ENCODE assay signal across 9 mouse cellular contexts in genomic region chr4:117893376-117893775, GRCm38 (mm10). TPM values are rescaled to one million over a fixed set of nuclear protein-coding genes. Genes with fewer than 3 reads are reported as not detected.
A peak's percentile ranks its signal among the peaks of the same experiment; 100 is the strongest.
DNase-seq lines count a peak whose midpoint lies in the region; ATAC-seq and TF ChIP-seq lines count a peak whose summit lies in the region.
"Had no signal": no experiment of that assay in that cellular context is flagged by ENCODE, and none has a peak within 500 bp of the region (broad histone marks: within the 10 kb centered on the region; RNA-seq: fewer than 3 reads in every experiment).

No protein-coding gene starts in this region.

- H3K9me3 ChIP-seq in midbrain, embryonic 11.5 days (ENCODE audit: control insufficient read depth, low read length) = no peaks in the 10 kb centered on the region
- H3K9me3 ChIP-seq in midbrain, postnatal 0 days (ENCODE audit: low read length) = no peaks in the 10 kb centered on the region
- no peaks in the 10 kb centered on the region for H3K9me3 ChIP-seq in limb, embryonic 11.5 days (ENCODE audit: control insufficient read depth, low read length)
- H3K9me3 ChIP-seq: liver, embryonic 15.5 days; stomach, embryonic 15.5 days had no signal

- TF ChIP-seq CTCF in midbrain, postnatal 0 days (IDR thresholded peaks at IDR 0.05) = no peak

- ATAC-seq in midbrain, embryonic 11.5 days (ENCODE audit: low FRiP score) = no peak
- no peak for ATAC-seq in midbrain, postnatal 0 days (ENCODE audit: low FRiP score)
- ATAC-seq in limb, embryonic 11.5 days (ENCODE audit: insufficient number of reproducible peaks, low FRiP score, low TSS enrichment, low read depth) = no peak

- H3K4me1 ChIP-seq in midbrain, embryonic 11.5 days (ENCODE audit: control insufficient read depth, insufficient read depth, low read length) = peaks cover 9% of the 10 kb centered on the region
- H3K4me1 ChIP-seq in midbrain, postnatal 0 days (ENCODE audit: insufficient read depth, low read length) = peaks cover 3% of the 10 kb centered on the region; the same call in 1 of the 2 replicates
- H3K4me1 ChIP-seq in limb, embryonic 11.5 days (ENCODE audit: control insufficient read depth, insufficient read depth, low read length) = 0 out of 2 replicates have a peak, but pooled peaks cover 2% of the 10 kb centered on the region

- peak; percentile 91 for DNase-seq in midbrain, embryonic 11.5 days (ENCODE audit: low spot score, missing footprints)
- no peak for DNase-seq in midbrain, postnatal 0 days (ENCODE audit: low spot score)
- DNase-seq in adrenal gland, postnatal 14 days = peak; percentile 77
- peak; percentile 83 for DNase-seq in limb, embryonic 11.5 days (ENCODE audit: low spot score)
- DNase-seq in splenic B cell, adult 2 months (ENCODE audit: low read depth, low spot score) = peak; percentile 80
- DNase-seq in cerebellum, adult 18-20 months = no peak
- no peak for DNase-seq in left cerebral cortex, adult 8-10 months (ENCODE audit: low spot score in 2 of 2)

- no peak overlapping the region for H3K27ac ChIP-seq in midbrain, embryonic 11.5 days (ENCODE audit: low read depth, low read length)
- no peak overlapping the region for H3K27ac ChIP-seq in midbrain, postnatal 0 days (ENCODE audit: low read depth, low read length)
- H3K27ac ChIP-seq in limb, embryonic 11.5 days (replicated peaks; ENCODE audit: low read depth, low read length) = no peak overlapping the region
- H3K27ac ChIP-seq: liver, embryonic 15.5 days; stomach, embryonic 15.5 days had no signal

- H3K4me2 ChIP-seq in midbrain, embryonic 11.5 days = no peak overlapping the region
- H3K4me2 ChIP-seq in midbrain, postnatal 0 days (ENCODE audit: low read depth, low read length, poor library complexity, severe bottlenecking) = no peak overlapping the region
- H3K4me2 ChIP-seq in limb, embryonic 11.5 days (ENCODE audit: low read depth, severe bottlenecking) = no peak overlapping the region
- H3K4me2 ChIP-seq: liver, embryonic 15.5 days; stomach, embryonic 15.5 days had no signal

- no peaks in the 10 kb centered on the region for H3K27me3 ChIP-seq in midbrain, embryonic 11.5 days (ENCODE audit: control insufficient read depth, insufficient read depth, low read length)
- H3K27me3 ChIP-seq in midbrain, postnatal 0 days (ENCODE audit: insufficient read depth, low read length) = no peaks in the 10 kb centered on the region
- no peaks in the 10 kb centered on the region for H3K27me3 ChIP-seq in limb, embryonic 11.5 days (ENCODE audit: control insufficient read depth, insufficient read depth, low read length)
- no peaks in the 10 kb centered on the region for H3K27me3 ChIP-seq in splenic B cell, adult 2 months (ENCODE audit: control insufficient read depth, insufficient read depth, low read length, poor library complexity, severe bottlenecking)
- H3K27me3 ChIP-seq: liver, embryonic 15.5 days; stomach, embryonic 15.5 days had no signal

- 29% methylated on average over 9 of the region's 9 CpGs for WGBS in midbrain, embryonic 11.5 days
- WGBS in midbrain, postnatal 0 days = 29% methylated on average over 9 of the region's 9 CpGs
- 26% methylated on average over 9 of the region's 9 CpGs for WGBS in limb, embryonic 11.5 days

- H3K4me3 ChIP-seq in midbrain, embryonic 11.5 days (ENCODE audit: low read depth, low read length) = no peak overlapping the region
- H3K4me3 ChIP-seq in midbrain, postnatal 0 days (ENCODE audit: low read depth, low read length) = no peak overlapping the region
- H3K4me3 ChIP-seq in limb, embryonic 11.5 days (ENCODE audit: low read depth, low read length) = no peak overlapping the region
- H3K4me3 ChIP-seq: liver, embryonic 15.5 days; stomach, embryonic 15.5 days had no signal

- peaks cover 8% of the 10 kb centered on the region; the same call in 1 of the 2 replicates for H3K36me3 ChIP-seq in midbrain, embryonic 11.5 days (ENCODE audit: control insufficient read depth, insufficient read depth, low read length)
- peaks cover 39% of the 10 kb centered on the region for H3K36me3 ChIP-seq in midbrain, postnatal 0 days (ENCODE audit: insufficient read depth, low read length)
- H3K36me3 ChIP-seq in limb, embryonic 11.5 days (ENCODE audit: control insufficient read depth, insufficient read depth, low read length) = peaks cover 12% of the 10 kb centered on the region
- H3K36me3 ChIP-seq in splenic B cell, adult 2 months (ENCODE audit: control insufficient read depth, insufficient read depth, low read length, poor library complexity, severe bottlenecking) = no peaks in the 10 kb centered on the region; the same call in none of the 2 replicates

- no peak overlapping the region for H3K9ac ChIP-seq in midbrain, embryonic 11.5 days (ENCODE audit: low read length)
- H3K9ac ChIP-seq in midbrain, postnatal 0 days (replicated peaks; ENCODE audit: low read length, poor library complexity, severe bottlenecking) = no peak overlapping the region
- H3K9ac ChIP-seq in limb, embryonic 11.5 days (ENCODE audit: low read length) = no peak overlapping the region
- H3K9ac ChIP-seq: liver, embryonic 15.5 days; stomach, embryonic 15.5 days had no signal

RNA-seq across cellular contexts. Expression of gene Dph2, which starts 1.5 kb away (rescaled TPM):
- polyA plus RNA-seq in midbrain, embryonic 11.5 days (2014; fragmentation: Nextera tagmentation; extraction: Ambion mirVana) = 23.9 and 27.7 TPM in 2 replicates
- 13.8 and 23.3 TPM in 2 replicates for total RNA-seq in midbrain, postnatal 0 days (2014; rRNA removed)
- polyA plus RNA-seq in midbrain, postnatal 0 days (2015; fragmentation: Nextera tagmentation; extraction: Ambion mirVana) = 13.3 and 15.9 TPM in 2 replicates
- 10.2 and 10.7 TPM in 2 replicates for total RNA-seq in adrenal gland, postnatal 14 days (2021)
- 21.2 and 22.2 TPM in 2 replicates for polyA plus RNA-seq in limb, embryonic 11.5 days (2014; fragmentation: Nextera tagmentation; extraction: Ambion mirVana)
- total RNA-seq in left cerebral cortex, adult 8-10 months (2022) = 10 to 100 TPM in 2 of 4 experiments, 1 to 10 TPM in 2; 9.5 to 12.0 (median 10.7) TPM

RNA-seq across cellular contexts. Expression of gene Atp6v0b, which starts 6.2 kb away (rescaled TPM):
- polyA plus RNA-seq in midbrain, embryonic 11.5 days (2014; fragmentation: Nextera tagmentation; extraction: Ambion mirVana) = 214 and 216 TPM in 2 replicates
- 607 and 625 TPM in 2 replicates for total RNA-seq in midbrain, postnatal 0 days (2014; rRNA removed)
- polyA plus RNA-seq in midbrain, postnatal 0 days (2015; fragmentation: Nextera tagmentation; extraction: Ambion mirVana) = 667 and 754 TPM in 2 replicates
- 167 and 172 TPM in 2 replicates for total RNA-seq in adrenal gland, postnatal 14 days (2021)
- polyA plus RNA-seq in limb, embryonic 11.5 days (2014; fragmentation: Nextera tagmentation; extraction: Ambion mirVana) = 143 and 158 TPM in 2 replicates
- total RNA-seq in left cerebral cortex, adult 8-10 months (2022) = 100 to 1,000 TPM; 386 to 441 (median 416) TPM

RNA-seq across cellular contexts. Expression of gene B4galt2, which starts 10.1 kb away (rescaled TPM):
- 26.8 and 29.1 TPM in 2 replicates for polyA plus RNA-seq in midbrain, embryonic 11.5 days (2014; fragmentation: Nextera tagmentation; extraction: Ambion mirVana)
- 238 and 337 TPM in 2 replicates for total RNA-seq in midbrain, postnatal 0 days (2014; rRNA removed)
- 86.8 and 92.9 TPM in 2 replicates for polyA plus RNA-seq in midbrain, postnatal 0 days (2015; fragmentation: Nextera tagmentation; extraction: Ambion mirVana)
- 12.6 and 15.1 TPM in 2 replicates for total RNA-seq in adrenal gland, postnatal 14 days (2021)
- 26.7 and 30.1 TPM in 2 replicates for polyA plus RNA-seq in limb, embryonic 11.5 days (2014; fragmentation: Nextera tagmentation; extraction: Ambion mirVana)
- 10 to 100 TPM; 73.0 to 85.0 (median 79.7) TPM for total RNA-seq in left cerebral cortex, adult 8-10 months (2022)

RNA-seq across cellular contexts. Expression of gene Ccdc24, which starts 21.0 kb away (rescaled TPM):
- polyA plus RNA-seq in midbrain, embryonic 11.5 days (2014; fragmentation: Nextera tagmentation; extraction: Ambion mirVana) = 0.76 and 1.4 TPM in 2 replicates
- 2.0 and 9.0 TPM in 2 replicates for total RNA-seq in midbrain, postnatal 0 days (2014; rRNA removed)
- 1.2 and 1.4 TPM in 2 replicates for polyA plus RNA-seq in midbrain, postnatal 0 days (2015; fragmentation: Nextera tagmentation; extraction: Ambion mirVana)
- total RNA-seq in adrenal gland, postnatal 14 days (2021) = 0.71 and 0.78 TPM in 2 replicates
- polyA plus RNA-seq in limb, embryonic 11.5 days (2014; fragmentation: Nextera tagmentation; extraction: Ambion mirVana) = 1.0 and 1.6 TPM in 2 replicates
- total RNA-seq in left cerebral cortex, adult 8-10 months (2022) = under 1 TPM; 0.33 to 0.94 (median 0.67) TPM

RNA-seq across cellular contexts. Expression of gene Ipo13, which starts 21.4 kb away (rescaled TPM):
- polyA plus RNA-seq in midbrain, embryonic 11.5 days (2014; fragmentation: Nextera tagmentation; extraction: Ambion mirVana) = 49.0 and 54.7 TPM in 2 replicates
- 30.8 and 39.9 TPM in 2 replicates for total RNA-seq in midbrain, postnatal 0 days (2014; rRNA removed)
- polyA plus RNA-seq in midbrain, postnatal 0 days (2015; fragmentation: Nextera tagmentation; extraction: Ambion mirVana) = 46.0 and 52.4 TPM in 2 replicates
- 43.8 and 46.6 TPM in 2 replicates for total RNA-seq in adrenal gland, postnatal 14 days (2021)
- 41.3 and 41.7 TPM in 2 replicates for polyA plus RNA-seq in limb, embryonic 11.5 days (2014; fragmentation: Nextera tagmentation; extraction: Ambion mirVana)
- total RNA-seq in left cerebral cortex, adult 8-10 months (2022) = 100 to 1,000 TPM; 122 to 133 (median 124) TPM

Comparison
In these comparisons a context has a peak if more than half of its experiments do, and no peak if none do; other contexts are left out.
1. DNase-seq: peak in midbrain, embryonic 11.5 days (single experiment), adrenal gland, postnatal 14 days (single experiment), limb, embryonic 11.5 days (single experiment) and splenic B cell, adult 2 months (single experiment); none in midbrain, postnatal 0 days (single experiment), cerebellum, adult 18-20 months (0 of 2) and left cerebral cortex, adult 8-10 months (0 of 2).